7 mouse cellular contexts compared by ENCODE assay signal in the genomic region with DNA sequence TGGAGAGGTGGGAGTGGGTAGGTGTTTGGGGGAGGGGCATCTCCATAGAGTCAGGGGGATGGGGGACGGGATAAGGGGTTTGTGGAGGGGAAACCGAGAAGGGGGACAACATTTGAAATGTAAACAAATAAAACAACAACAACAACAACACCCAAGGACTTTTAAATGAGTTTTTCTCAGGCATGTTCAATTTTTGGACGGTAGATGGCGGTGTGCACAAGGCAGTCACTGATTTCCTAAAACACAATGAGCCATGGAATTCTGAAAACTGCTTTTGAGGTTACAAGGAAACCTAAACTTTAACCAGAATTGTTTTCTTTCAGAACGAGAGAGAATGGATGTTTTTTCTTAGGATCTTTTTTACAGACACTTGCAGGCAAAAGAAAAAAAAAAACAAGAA.
A peak's percentile ranks its signal among the peaks of the same experiment; 100 is the strongest.
DNase-seq lines count a peak whose midpoint lies in the region; ATAC-seq and TF ChIP-seq lines count a peak whose summit lies in the region.
"Not testable (repeated sequence)": the region's sequence is repeated elsewhere in the genome, so short reads cannot be mapped to it uniquely, and the experiment has no call there.

No protein-coding gene starts in this region.

- H3K9me3 ChIP-seq in heart, postnatal 0 days (replicated peaks; ENCODE audit: control insufficient read depth, low read length); liver, embryonic 14.5 days (ENCODE audit: control insufficient read depth, low read length); midbrain, postnatal 0 days (ENCODE audit: low read length): not testable (repeated sequence)

- not testable (repeated sequence) for ATAC-seq in heart, postnatal 0 days (ENCODE audit: insufficient read depth, low read depth); liver, embryonic 14.5 days (ENCODE audit: insufficient read depth); midbrain, postnatal 0 days (ENCODE audit: low FRiP score)

- H3K27me3 ChIP-seq in heart, postnatal 0 days (ENCODE audit: control insufficient read depth, insufficient read depth, low read length); liver, embryonic 14.5 days (ENCODE audit: control insufficient read depth, insufficient read depth, low read length); midbrain, postnatal 0 days (ENCODE audit: insufficient read depth, low read length): not testable (repeated sequence)

- H3K9ac ChIP-seq in heart, postnatal 0 days (replicated peaks; ENCODE audit: low read depth, low read length); liver, embryonic 14.5 days (replicated peaks); midbrain, postnatal 0 days (replicated peaks; ENCODE audit: low read length, poor library complexity, severe bottlenecking): not testable (repeated sequence)

- H3K4me3 ChIP-seq in heart, postnatal 0 days (ENCODE audit: low read depth, low read length); liver, embryonic 14.5 days (ENCODE audit: insufficient read depth in 1 of 2, low read depth in 2 of 2, low read length in 2 of 2); midbrain, postnatal 0 days (ENCODE audit: low read depth, low read length): not testable (repeated sequence)

- not testable (repeated sequence) for H3K4me2 ChIP-seq in heart, postnatal 0 days (ENCODE audit: low read depth, low read length); liver, embryonic 14.5 days (ENCODE audit: low read depth); midbrain, postnatal 0 days (ENCODE audit: low read depth, low read length, poor library complexity, severe bottlenecking)

- H3K4me1 ChIP-seq in heart, postnatal 0 days (ENCODE audit: control insufficient read depth, insufficient read depth); liver, embryonic 14.5 days (replicated peaks; ENCODE audit: control insufficient read depth in 2 of 2, insufficient read depth in 2 of 2, low read length in 1 of 2); midbrain, postnatal 0 days (ENCODE audit: insufficient read depth, low read length): not testable (repeated sequence)

- H3K36me3 ChIP-seq in heart, postnatal 0 days (replicated peaks; ENCODE audit: control insufficient read depth, insufficient read depth, low read length); liver, embryonic 14.5 days (replicated peaks; ENCODE audit: control insufficient read depth, insufficient read depth, low read depth); midbrain, postnatal 0 days (ENCODE audit: insufficient read depth, low read length): not testable (repeated sequence)

- not testable (repeated sequence) for H3K27ac ChIP-seq in heart, postnatal 0 days (ENCODE audit: low read depth); liver, embryonic 14.5 days; midbrain, postnatal 0 days (ENCODE audit: low read depth, low read length)

- WGBS in heart, postnatal 0 days = 2% methylated on average over 5 of the region's 5 CpGs
- 0% methylated on average over 5 of the region's 5 CpGs for WGBS in liver, embryonic 14.5 days (ENCODE audit: insufficient replicate concordance)
- 4% methylated on average over 5 of the region's 5 CpGs for WGBS in midbrain, postnatal 0 days

- DNase-seq in ES-CJ7 (ENCODE audit: low read depth, low spot score) = peak; percentile 4
- DNase-seq in brain, adult 2 months (ENCODE audit: low read depth, low spot score) = peak; percentile 11
- DNase-seq in embryo, embryonic 11 days = peak; percentile 11
- not testable (repeated sequence) for DNase-seq in heart, postnatal 0 days (ENCODE audit: low spot score); liver, embryonic 14.5 days (ENCODE audit: low read depth in 3 of 3, low spot score in 3 of 3)
- peak; percentile 23 for DNase-seq in kidney, adult 9 months
- DNase-seq in midbrain, postnatal 0 days (ENCODE audit: low spot score) = peak; percentile 4

- TF ChIP-seq EP300 in heart, postnatal 0 days (IDR thresholded peaks at IDR 0.05; ENCODE audit: low read depth); liver, embryonic 14.5 days (IDR thresholded peaks at IDR 0.05; ENCODE audit: low read depth): not testable (repeated sequence)

- TF ChIP-seq CTCF in heart, postnatal 0 days (IDR thresholded peaks at IDR 0.05; ENCODE audit: low read depth) = peak; percentile 47
- peak; percentile 26; the same call in 1 of the 2 replicates for TF ChIP-seq CTCF in liver, embryonic 14.5 days (IDR thresholded peaks at IDR 0.05; ENCODE audit: low read depth)
- peak; percentile 67 for TF ChIP-seq CTCF in midbrain, postnatal 0 days (IDR thresholded peaks at IDR 0.05)
